Mouse (Mus musculus) small intestine, adult 2 months (tissue): Measurements from ENCODE around the gene Aqp5.

Source experiments
- CTCF ChIP-seq: fragments of 200-500 bp; IDR thresholded peaks from 2 replicates; pipeline ENCODE4 v1.5.1; 2012; ENCODE audit warnings: low read depth, mild to moderate bottlenecking, control low read depth, inconsistent platforms, low read length, moderate library complexity, mixed read lengths; ENCODE audit not compliant: insufficient replicate concordance, insufficient read length; ENCODE audit errors: extremely low read depth
- POLR2A ChIP-seq: fragments of 200-500 bp; IDR thresholded peaks from 2 replicates; pipeline ENCODE4 v1.6.1; 2012; ENCODE audit warnings: low read depth, mild to moderate bottlenecking, control low read depth, inconsistent platforms, low read length, moderate library complexity

DNA sequence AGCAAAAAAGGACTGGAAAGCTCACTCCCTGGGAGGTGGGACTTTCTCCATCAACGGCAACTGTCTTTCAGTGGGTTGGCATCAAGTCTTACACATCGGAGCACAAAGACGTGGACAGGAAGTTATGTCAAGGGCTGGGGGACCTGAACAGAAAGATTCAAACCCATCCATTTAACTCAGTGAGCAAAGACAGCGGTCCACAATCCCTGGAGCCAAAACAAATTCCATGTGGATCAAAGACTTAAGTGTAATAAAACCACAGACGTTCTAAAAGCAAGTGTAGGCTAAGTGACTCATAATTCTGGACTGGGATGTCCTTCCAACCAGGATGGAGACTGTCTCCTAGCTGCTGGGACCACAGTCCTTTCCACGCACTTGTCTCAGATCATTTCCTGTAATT, 42.9 kb upstream of the Aqp5 start:
- TF ChIP-seq CTCF (no peak), POLR2A (no peak)
